30 mouse cellular contexts compared by ENCODE assay signal in genomic region chr1:182505291-182505690, GRCm38 (mm10). TPM values are rescaled to one million over a fixed set of nuclear protein-coding genes. Genes with fewer than 3 reads are reported as not detected.
A peak's percentile ranks its signal among the peaks of the same experiment; 100 is the strongest.
DNase-seq lines count a peak whose midpoint lies in the region; ATAC-seq and TF ChIP-seq lines count a peak whose summit lies in the region.
"Had no signal": no experiment of that assay in that cellular context is flagged by ENCODE, and none has a peak within 500 bp of the region (broad histone marks: within the 10 kb centered on the region; RNA-seq: fewer than 3 reads in every experiment).

No protein-coding gene starts in this region.

- TF ChIP-seq POLR2A in olfactory bulb, adult 2 months (IDR thresholded peaks at IDR 0.05; ENCODE audit: insufficient read depth, low read depth, low read length) = no peak

- no peak for TF ChIP-seq CTCF in lung, postnatal 0 days (IDR thresholded peaks at IDR 0.05)
- TF ChIP-seq CTCF in olfactory bulb, adult 2 months (IDR thresholded peaks at IDR 0.05; ENCODE audit: insufficient read depth, low read depth, low read length) = no peak

- no peak for DNase-seq in heart, embryonic 10.5 days (ENCODE audit: low spot score)
- no peak for DNase-seq in heart, postnatal 14 days
- DNase-seq in lung, postnatal 0 days (ENCODE audit: low spot score) = no peak
- DNase-seq in lung, postnatal 25 days (ENCODE audit: low spot score) = no peak
- no peak for DNase-seq in right cerebral cortex, postnatal 36 days (ENCODE audit: low spot score in 2 of 2)
- DNase-seq: adrenal gland, postnatal 10 days; cerebellum, adult 8-10 months; cerebellum, postnatal 36 days; embryo, embryonic 11 days; forebrain, postnatal 0 days; gastrocnemius, postnatal 36 days; kidney, adult 11 months; kidney, postnatal 36 days; layer of hippocampus, postnatal 36 days; liver, embryonic 13.5 days; lung, adult 2 months; right cerebral cortex, adult 18-20 months; thymus, postnatal 25 days had no signal

- H3K4me3 ChIP-seq in heart, embryonic 10.5 days = no peak overlapping the region
- H3K4me3 ChIP-seq in lung, postnatal 0 days (ENCODE audit: low read depth, low read length) = no peak overlapping the region
- no peak overlapping the region for H3K4me3 ChIP-seq in embryonic facial prominence, embryonic 13.5 days
- no peak overlapping the region for H3K4me3 ChIP-seq in olfactory bulb, adult 2 months (ENCODE audit: insufficient read depth, low read depth, low read length)
- H3K4me3 ChIP-seq: heart, embryonic 12.5 days; kidney, embryonic 15.5 days; limb, embryonic 13.5 days; liver, embryonic 13.5 days; midbrain, embryonic 15.5 days; stomach, embryonic 15.5 days had no signal

- H3K4me1 ChIP-seq in heart, embryonic 10.5 days = peaks cover 63% of the 10 kb centered on the region
- H3K4me1 ChIP-seq in lung, postnatal 0 days (ENCODE audit: insufficient read depth, low read depth, low read length) = peaks cover 29% of the 10 kb centered on the region
- peaks cover 15% of the 10 kb centered on the region for H3K4me1 ChIP-seq in embryonic facial prominence, embryonic 13.5 days
- H3K4me1 ChIP-seq in olfactory bulb, adult 2 months (ENCODE audit: control insufficient read depth, insufficient read depth, low read length) = peaks cover 67% of the 10 kb centered on the region

- H3K9me3 ChIP-seq in heart, embryonic 10.5 days = no peaks in the 10 kb centered on the region
- no peaks in the 10 kb centered on the region for H3K9me3 ChIP-seq in lung, postnatal 0 days (ENCODE audit: low read length)
- H3K9me3 ChIP-seq in embryonic facial prominence, embryonic 13.5 days = no peaks in the 10 kb centered on the region
- H3K9me3 ChIP-seq: heart, embryonic 12.5 days; kidney, embryonic 15.5 days; limb, embryonic 13.5 days; liver, embryonic 13.5 days; midbrain, embryonic 15.5 days; stomach, embryonic 15.5 days had no signal

- TF ChIP-seq EP300 in lung, postnatal 0 days (IDR thresholded peaks at IDR 0.05) = no peak

- WGBS in heart, embryonic 10.5 days = 96% methylated on average over 3 of the region's 3 CpGs
- WGBS in lung, postnatal 0 days = 85% methylated on average over 3 of the region's 3 CpGs
- 91% methylated on average over 3 of the region's 3 CpGs for WGBS in embryonic facial prominence, embryonic 13.5 days
- 81% methylated on average over 3 of the region's 3 CpGs for WGBS in olfactory bulb, adult 2 months

- peaks cover 35% of the 10 kb centered on the region for H3K36me3 ChIP-seq in heart, embryonic 10.5 days
- no peaks in the 10 kb centered on the region for H3K36me3 ChIP-seq in lung, postnatal 0 days (ENCODE audit: insufficient read depth, low read length)
- H3K36me3 ChIP-seq in embryonic facial prominence, embryonic 13.5 days = peaks cover 52% of the 10 kb centered on the region

- H3K27me3 ChIP-seq in heart, embryonic 10.5 days (ENCODE audit: insufficient read depth, poor library complexity, severe bottlenecking) = no peaks in the 10 kb centered on the region
- no peaks in the 10 kb centered on the region for H3K27me3 ChIP-seq in lung, postnatal 0 days (replicated peaks; ENCODE audit: insufficient read depth, low read length)
- H3K27me3 ChIP-seq in embryonic facial prominence, embryonic 13.5 days = no peaks in the 10 kb centered on the region
- H3K27me3 ChIP-seq: heart, embryonic 12.5 days; kidney, embryonic 15.5 days; limb, embryonic 13.5 days; liver, embryonic 13.5 days; midbrain, embryonic 15.5 days; stomach, embryonic 15.5 days had no signal

- H3K27ac ChIP-seq in heart, embryonic 10.5 days = peak overlapping the region; percentile 7; the same call in 1 of the 2 replicates
- peak overlapping the region; percentile 86; the same call in 1 of the 2 replicates for H3K27ac ChIP-seq in lung, postnatal 0 days (ENCODE audit: low read length)
- 0 out of 2 replicates have a peak overlapping the region, but pooled peaks have one; percentile 51 for H3K27ac ChIP-seq in embryonic facial prominence, embryonic 13.5 days
- H3K27ac ChIP-seq in olfactory bulb, adult 2 months (ENCODE audit: insufficient read depth, low read depth, low read length) = peak overlapping the region; percentile 99
- H3K27ac ChIP-seq: hindbrain, postnatal 0 days; limb, embryonic 13.5 days; midbrain, embryonic 15.5 days had no signal

- intact Hi-C loops in heart, postnatal 14 days (cut with DNase I) = no loop called here

- no peak for ATAC-seq in lung, postnatal 0 days
- ATAC-seq in embryonic facial prominence, embryonic 13.5 days (ENCODE audit: insufficient number of reproducible peaks, insufficient read depth, low FRiP score, low TSS enrichment, low read depth) = no peak
- ATAC-seq: forebrain, postnatal 0 days; hindbrain, postnatal 0 days; midbrain, embryonic 15.5 days had no signal

- no peak overlapping the region for H3K4me2 ChIP-seq in lung, postnatal 0 days (replicated peaks; ENCODE audit: low read depth, low read length)
- no peak overlapping the region for H3K4me2 ChIP-seq in embryonic facial prominence, embryonic 13.5 days
- H3K4me2 ChIP-seq: kidney, embryonic 15.5 days; limb, embryonic 13.5 days; liver, embryonic 13.5 days; midbrain, embryonic 15.5 days had no signal

- H3K9ac ChIP-seq in lung, postnatal 0 days (replicated peaks; ENCODE audit: low read depth) = no peak overlapping the region
- no peak overlapping the region for H3K9ac ChIP-seq in embryonic facial prominence, embryonic 13.5 days
- H3K9ac ChIP-seq: kidney, embryonic 15.5 days; limb, embryonic 13.5 days; liver, embryonic 13.5 days; midbrain, embryonic 15.5 days; stomach, embryonic 15.5 days had no signal

RNA-seq across cellular contexts. Expression of gene Capn2, which starts 12.1 kb away (rescaled TPM):
- polyA plus RNA-seq in heart, embryonic 10.5 days (2016; fragmentation: Nextera tagmentation; extraction: Ambion mirVana) = 96.0 and 107 TPM in 2 replicates
- total RNA-seq in heart, postnatal 14 days (2021) = 10 to 100 TPM; 69.8 to 72.5 TPM
- 135 and 149 TPM in 2 replicates for polyA plus RNA-seq in lung, postnatal 0 days (2015; fragmentation: Nextera tagmentation; extraction: Ambion mirVana)
- 125 and 128 TPM in 2 replicates for polyA plus RNA-seq in embryonic facial prominence, embryonic 13.5 days (2015; fragmentation: Nextera tagmentation; extraction: Ambion mirVana)
- not detected in 2 replicates for polyA plus RNA-seq in olfactory bulb, adult 2 months (2012; ENCODE audit: insufficient read depth, insufficient read length, low replicate concordance, missing spikeins)

RNA-seq across cellular contexts. Expression of gene Capn8, which starts 59.5 kb away (rescaled TPM):
- polyA plus RNA-seq in heart, embryonic 10.5 days (2016; fragmentation: Nextera tagmentation; extraction: Ambion mirVana) = 0.05 TPM in 1 of 2 replicates, not detected in the other
- total RNA-seq in heart, postnatal 14 days (2021) = not detected
- 0.25 and 0.57 TPM in 2 replicates for polyA plus RNA-seq in lung, postnatal 0 days (2015; fragmentation: Nextera tagmentation; extraction: Ambion mirVana)
- 0.14 TPM in 1 of 2 replicates, not detected in the other for polyA plus RNA-seq in embryonic facial prominence, embryonic 13.5 days (2015; fragmentation: Nextera tagmentation; extraction: Ambion mirVana)
- not detected in 2 replicates for polyA plus RNA-seq in olfactory bulb, adult 2 months (2012; ENCODE audit: insufficient read depth, insufficient read length, low replicate concordance, missing spikeins)
- total RNA-seq: adrenal gland, postnatal 10 days; forebrain, postnatal 0 days; gastrocnemius, postnatal 36 days; hematopoietic stem cell, adult 5-6 weeks; hindbrain, postnatal 0 days; layer of hippocampus, adult 8-10 months; layer of hippocampus, postnatal 36 days; left cerebral cortex, postnatal 10 days had no signal
- polyA plus RNA-seq: heart, embryonic 12.5 days; hindbrain, postnatal 0 days; kidney, embryonic 15.5 days; limb, embryonic 13.5 days; liver, embryonic 13.5 days; neural tube, embryonic 14.5 days had no signal

Comparison
In these comparisons a context has a peak if more than half of its experiments do, and no peak if none do; other contexts are left out.
1. H3K27ac ChIP-seq: peak in every context shown above with its lines; median percentile 99 in olfactory bulb, adult 2 months; 86 in lung, postnatal 0 days; 51 in embryonic facial prominence, embryonic 13.5 days; 7 in heart, embryonic 10.5 days.